Mouse (Mus musculus) liver, adult 2 months (tissue): ENCODE data around the gene Zfp146. TPM values are rescaled to one million over a fixed set of nuclear protein-coding genes. Genes with fewer than 3 reads are reported as not detected.

ENCODE experiments used
- DNase-seq: peaks from one replicate; pipeline ENCODE4 v3.0.0-alpha.2; 2011; ENCODE audit warnings: low read depth, low spot score; ENCODE audit errors: extremely low read depth
- H3K27ac ChIP-seq: fragments of 200-500 bp; replicated peaks from 2 replicates; pipeline ENCODE4 v1.5.1; 2012; ENCODE audit warnings: low read depth, mild to moderate bottlenecking, control low read depth, inconsistent platforms, low read length; ENCODE audit not compliant: insufficient read depth
- H3K27me3 ChIP-seq: fragments of 200-500 bp; 2 replicates; pipeline ENCODE4 v1.6.1; 2012; ENCODE audit warnings: mild to moderate bottlenecking, moderate library complexity, low read length, inconsistent platforms; ENCODE audit not compliant: control insufficient read depth, insufficient read depth
- H3K36me3 ChIP-seq: fragments of 200-500 bp; 2 replicates; pipeline ENCODE4 v1.6.1; 2012; ENCODE audit warnings: low read length, inconsistent platforms; ENCODE audit not compliant: control insufficient read depth, insufficient read depth
- H3K4me1 ChIP-seq: fragments of 200-500 bp; 2 replicates; pipeline ENCODE4 v1.6.1; 2011; ENCODE audit warnings: low read length; ENCODE audit not compliant: control insufficient read depth, insufficient read depth
- H3K4me3 ChIP-seq: fragments of 200-500 bp; 2 replicates; pipeline ENCODE4 v1.5.1; 2011; ENCODE audit warnings: low read depth, mild to moderate bottlenecking, control low read depth, low read length, moderate library complexity; ENCODE audit not compliant: insufficient read depth
- H3K79me2 ChIP-seq: fragments of 200-500 bp; 2 replicates; pipeline ENCODE4 v1.6.1; 2012; ENCODE audit warnings: inconsistent platforms, mild to moderate bottlenecking, low read length, moderate library complexity; ENCODE audit not compliant: control insufficient read depth, insufficient read depth
- H3K9ac ChIP-seq: fragments of 200-500 bp; 2 replicates; pipeline ENCODE4 v1.6.1; 2012; ENCODE audit warnings: low read depth, mild to moderate bottlenecking, control low read depth, inconsistent platforms, low read length
- CTCF ChIP-seq: fragments of 200-500 bp; IDR thresholded peaks from 2 replicates; pipeline ENCODE4 v1.5.1; 2011; ENCODE audit warnings: low read depth, low read length, control low read depth
- POLR2A ChIP-seq: fragments of 200-500 bp; IDR thresholded peaks from 2 replicates; pipeline ENCODE4 v1.6.1; 2011; ENCODE audit warnings: low read length, control low read depth; ENCODE audit not compliant: insufficient read depth; ENCODE audit errors: extremely low read depth
- WGBS: fragments of 180-500 bp; shearing (Covaris S2); methylation state at CpG from one replicate; pipeline ENCODE4 v1.1.7; 2018; 5-methylcytosine and 5-hydroxymethylcytosine counted together
- polyA plus RNA-seq: library from polyadenylated mRNA; depleted of rRNA; stranded (reverse); fragments of >200 nt; gene quantifications from 2 replicates; pipeline ENCODE4 v1.2.3, GENCODE M21; 2012
- total RNA-seq: library from RNA; depleted of rRNA; stranded (reverse); fragments of >200 nt; gene quantifications from 2 replicates; pipeline ENCODE4 v1.2.3, GENCODE M21; 2014

The Zfp146 gene
- total and polyA plus RNA-seq, 2 experiments = 6.9 to 20.8 TPM

GRCm38 (mm10) chr7:30194101-30194831 lies 24.7 kb upstream of the Zfp146 start:
- TF ChIP-seq CTCF (no peak), POLR2A (no peak)
- Histone ChIP-seq H3K9ac (peak overlapping the region; percentile 79), H3K4me1 (peaks cover 3% of the 10 kb centered on the region; the same call in 1 of the 2 replicates), H3K27me3 (no peaks in the 10 kb centered on the region), H3K27ac (peak overlapping the region; percentile 66), H3K79me2 (no peaks in the 10 kb centered on the region; the same call in 1 of the 2 replicates), H3K36me3 (peaks cover 11% of the 10 kb centered on the region), H3K4me3 (peak overlapping the region; percentile 78)
- under 1% methylated on average over 25 of the region's 26 CpGs for WGBS
- peak; percentile 57 for DNase-seq

GRCm38 (mm10) chr7:30193581-30194100 lies 24.1 kb upstream of the Zfp146 start:
- H3K79me2 ChIP-seq = no peaks in the 10 kb centered on the region; the same call in 1 of the 2 replicates
- WGBS = 4% methylated on average over 26 of the region's 26 CpGs
- no peaks in the 10 kb centered on the region for H3K27me3 ChIP-seq
- no peak overlapping the region for H3K27ac ChIP-seq
- peaks cover 3% of the 10 kb centered on the region; the same call in 1 of the 2 replicates for H3K4me1 ChIP-seq
- no peak for TF ChIP-seq CTCF
- no peak for TF ChIP-seq POLR2A
- peak overlapping the region; percentile 78 for H3K4me3 ChIP-seq
- peaks cover 15% of the 10 kb centered on the region for H3K36me3 ChIP-seq
- H3K9ac ChIP-seq = no peak overlapping the region; the same call in 1 of the 2 replicates
- DNase-seq = peak; percentile 54

GRCm38 (mm10) chr7:30193013-30193412 lies 23.5 kb upstream of the Zfp146 start:
- TF ChIP-seq CTCF = no peak
- TF ChIP-seq POLR2A = no peak
- Histone ChIP-seq H3K27me3 (no peaks in the 10 kb centered on the region), H3K79me2 (no peaks in the 10 kb centered on the region; the same call in 1 of the 2 replicates), H3K36me3 (peaks cover 15% of the 10 kb centered on the region), H3K4me3 (no peak overlapping the region), H3K27ac (no peak overlapping the region), H3K9ac (no peak overlapping the region), H3K4me1 (peaks cover 3% of the 10 kb centered on the region; the same call in 1 of the 2 replicates)
- WGBS = 71% methylated on average over 9 of the region's 9 CpGs
- no peak for DNase-seq

- Histone ChIP-seq H3K36me3 (peaks cover 22% of the 10 kb centered on the region), H3K79me2 (no peaks in the 10 kb centered on the region; the same call in 1 of the 2 replicates), H3K4me1 (peaks cover 3% of the 10 kb centered on the region; the same call in 1 of the 2 replicates), H3K9ac (no peak overlapping the region), H3K27me3 (no peaks in the 10 kb centered on the region), H3K4me3 (no peak overlapping the region), H3K27ac (no peak overlapping the region)
- 89% methylated on average over 12 of the region's 12 CpGs for WGBS
- TF ChIP-seq POLR2A (no peak), CTCF (no peak)
- DNase-seq = no peak
Observed at GRCm38 (mm10) chr7:30192088-30192487, 22.5 kb upstream of the Zfp146 start.

- no peak for TF ChIP-seq CTCF
- no peak for TF ChIP-seq POLR2A
- H3K27me3 ChIP-seq = no peaks in the 10 kb centered on the region
- H3K27ac ChIP-seq = no peak overlapping the region
- no peak for DNase-seq
- H3K79me2 ChIP-seq = no peaks in the 10 kb centered on the region; the same call in 1 of the 2 replicates
- H3K9ac ChIP-seq = no peak overlapping the region
- WGBS = 81% methylated on average over 4 of the region's 4 CpGs
- H3K36me3 ChIP-seq = peaks cover 22% of the 10 kb centered on the region
- no peak overlapping the region for H3K4me3 ChIP-seq
- peaks cover 5% of the 10 kb centered on the region for H3K4me1 ChIP-seq
Observed at GRCm38 (mm10) chr7:30189116-30189491, 19.6 kb upstream of the Zfp146 start.
